ENCODE assay signal across 19 mouse cellular contexts in the genomic region with DNA sequence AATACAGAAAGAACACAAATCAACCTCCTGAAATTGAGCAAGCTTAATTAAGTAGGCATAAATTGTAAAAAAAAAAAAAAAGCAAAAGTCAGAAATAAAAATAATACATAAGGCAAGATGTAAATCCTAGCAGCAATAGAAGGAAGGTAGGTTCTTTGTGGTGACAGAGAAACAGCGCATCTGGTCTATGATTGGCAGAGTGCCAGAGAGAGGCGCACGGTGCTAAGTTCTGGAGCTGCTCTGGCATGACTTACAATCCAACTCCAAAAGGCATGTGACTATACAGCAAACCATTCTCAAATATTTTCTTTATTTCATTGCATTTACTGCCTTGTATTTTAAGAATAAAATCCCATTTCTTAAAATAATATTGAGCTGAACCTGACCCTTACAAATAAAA.
DNase-seq lines count a peak whose midpoint lies in the region; ATAC-seq lines count a peak whose summit lies in the region.
"Had no signal": no experiment of that assay in that cellular context is flagged by ENCODE, and none has a peak within 500 bp of the region (broad histone marks: within the 10 kb centered on the region; RNA-seq: fewer than 3 reads in every experiment).

No protein-coding gene starts in this region.

- H3K4me3 ChIP-seq in embryonic facial prominence, embryonic 14.5 days (ENCODE audit: low read depth, low read length), result no peak overlapping the region
- no peak overlapping the region for H3K4me3 ChIP-seq in embryonic facial prominence, embryonic 10.5 days
- H3K4me3 ChIP-seq in hindbrain, embryonic 14.5 days (replicated peaks; ENCODE audit: low read length), result no peak overlapping the region
- no peak overlapping the region for H3K4me3 ChIP-seq in hindbrain, embryonic 13.5 days
- H3K4me3 ChIP-seq in midbrain, embryonic 14.5 days (replicated peaks; ENCODE audit: low read depth, low read length), result no peak overlapping the region
- H3K4me3 ChIP-seq in midbrain, embryonic 11.5 days (ENCODE audit: low read depth, low read length), result no peak overlapping the region
- H3K4me3 ChIP-seq: embryonic facial prominence, embryonic 13.5 days; gastrocnemius, adult 2 months; liver, embryonic 12.5 days; lung, embryonic 15.5 days; midbrain, embryonic 13.5 days; stomach, embryonic 15.5 days had no signal

- no peak overlapping the region for H3K27ac ChIP-seq in embryonic facial prominence, embryonic 14.5 days (replicated peaks; ENCODE audit: low read depth, low read length)
- no peak overlapping the region for H3K27ac ChIP-seq in embryonic facial prominence, embryonic 10.5 days (replicated peaks)
- no peak overlapping the region for H3K27ac ChIP-seq in hindbrain, embryonic 14.5 days
- no peak overlapping the region for H3K27ac ChIP-seq in hindbrain, embryonic 13.5 days
- no peak overlapping the region for H3K27ac ChIP-seq in midbrain, embryonic 14.5 days (replicated peaks; ENCODE audit: low read depth, low read length)
- no peak overlapping the region for H3K27ac ChIP-seq in midbrain, embryonic 11.5 days (ENCODE audit: low read depth, low read length)
- H3K27ac ChIP-seq: embryonic facial prominence, embryonic 13.5 days; gastrocnemius, adult 2 months; liver, embryonic 12.5 days; lung, embryonic 15.5 days; midbrain, embryonic 13.5 days; stomach, embryonic 15.5 days had no signal

- WGBS in embryonic facial prominence, embryonic 14.5 days, result 44% methylated on average over 3 of the region's 3 CpGs
- WGBS in embryonic facial prominence, embryonic 10.5 days, result 96% methylated on average over 3 of the region's 3 CpGs
- 45% methylated on average over 3 of the region's 3 CpGs for WGBS in hindbrain, embryonic 14.5 days
- WGBS in hindbrain, embryonic 13.5 days, result 59% methylated on average over 3 of the region's 3 CpGs
- 66% methylated on average over 3 of the region's 3 CpGs for WGBS in midbrain, embryonic 14.5 days
- 92% methylated on average over 3 of the region's 3 CpGs for WGBS in midbrain, embryonic 11.5 days

- no peaks in the 10 kb centered on the region for H3K9me3 ChIP-seq in embryonic facial prominence, embryonic 14.5 days (ENCODE audit: control insufficient read depth, low read length)
- no peaks in the 10 kb centered on the region for H3K9me3 ChIP-seq in embryonic facial prominence, embryonic 10.5 days
- H3K9me3 ChIP-seq in hindbrain, embryonic 14.5 days (ENCODE audit: control insufficient read depth, low read length), result no peaks in the 10 kb centered on the region
- H3K9me3 ChIP-seq in hindbrain, embryonic 13.5 days, result no peaks in the 10 kb centered on the region
- H3K9me3 ChIP-seq in midbrain, embryonic 14.5 days (ENCODE audit: control insufficient read depth, low read length), result no peaks in the 10 kb centered on the region
- no peaks in the 10 kb centered on the region for H3K9me3 ChIP-seq in midbrain, embryonic 11.5 days (ENCODE audit: control insufficient read depth, low read length)
- H3K9me3 ChIP-seq: embryonic facial prominence, embryonic 13.5 days; liver, embryonic 12.5 days; lung, embryonic 15.5 days; midbrain, embryonic 13.5 days; stomach, embryonic 15.5 days had no signal

- no peak overlapping the region for H3K4me2 ChIP-seq in embryonic facial prominence, embryonic 14.5 days (ENCODE audit: low read depth, low read length)
- no peak overlapping the region for H3K4me2 ChIP-seq in hindbrain, embryonic 14.5 days (replicated peaks)
- no peak overlapping the region for H3K4me2 ChIP-seq in hindbrain, embryonic 13.5 days
- no peak overlapping the region for H3K4me2 ChIP-seq in midbrain, embryonic 14.5 days (ENCODE audit: low read length)
- H3K4me2 ChIP-seq in midbrain, embryonic 11.5 days, result no peak overlapping the region
- H3K4me2 ChIP-seq: embryonic facial prominence, embryonic 13.5 days; liver, embryonic 12.5 days; lung, embryonic 15.5 days; midbrain, embryonic 13.5 days; stomach, embryonic 15.5 days had no signal

- H3K27me3 ChIP-seq in embryonic facial prominence, embryonic 14.5 days (replicated peaks; ENCODE audit: control insufficient read depth, insufficient read depth, low read length), result no peaks in the 10 kb centered on the region
- H3K27me3 ChIP-seq in embryonic facial prominence, embryonic 10.5 days (replicated peaks; ENCODE audit: low read depth, poor library complexity, severe bottlenecking), result no peaks in the 10 kb centered on the region
- H3K27me3 ChIP-seq in hindbrain, embryonic 14.5 days (ENCODE audit: control insufficient read depth, insufficient read depth, low read length), result no peaks in the 10 kb centered on the region
- peaks cover 3% of the 10 kb centered on the region; the same call in 1 of the 2 replicates for H3K27me3 ChIP-seq in hindbrain, embryonic 13.5 days
- no peaks in the 10 kb centered on the region for H3K27me3 ChIP-seq in midbrain, embryonic 14.5 days (ENCODE audit: control insufficient read depth, insufficient read depth, low read length)
- H3K27me3 ChIP-seq in midbrain, embryonic 11.5 days (ENCODE audit: control insufficient read depth, insufficient read depth, low read length), result no peaks in the 10 kb centered on the region
- H3K27me3 ChIP-seq: embryonic facial prominence, embryonic 13.5 days; liver, embryonic 12.5 days; lung, embryonic 15.5 days; stomach, embryonic 15.5 days had no signal

- ATAC-seq in embryonic facial prominence, embryonic 14.5 days (ENCODE audit: low read depth), result no peak
- no peak for ATAC-seq in hindbrain, embryonic 14.5 days (ENCODE audit: low FRiP score)
- ATAC-seq in hindbrain, embryonic 13.5 days (ENCODE audit: low FRiP score), result no peak
- ATAC-seq in midbrain, embryonic 14.5 days (ENCODE audit: low FRiP score, low TSS enrichment), result no peak
- ATAC-seq in midbrain, embryonic 11.5 days (ENCODE audit: low FRiP score), result no peak
- ATAC-seq: hindbrain, embryonic 16.5 days; liver, embryonic 12.5 days; midbrain, embryonic 13.5 days had no signal

- H3K36me3 ChIP-seq in embryonic facial prominence, embryonic 14.5 days (ENCODE audit: control insufficient read depth, insufficient read depth, low read length), result peaks cover 22% of the 10 kb centered on the region
- H3K36me3 ChIP-seq in embryonic facial prominence, embryonic 10.5 days (replicated peaks), result peaks cover 23% of the 10 kb centered on the region
- H3K36me3 ChIP-seq in hindbrain, embryonic 14.5 days (replicated peaks; ENCODE audit: control insufficient read depth, insufficient read depth), result no peaks in the 10 kb centered on the region; the same call in 1 of the 2 replicates
- peaks cover 3% of the 10 kb centered on the region for H3K36me3 ChIP-seq in hindbrain, embryonic 13.5 days
- H3K36me3 ChIP-seq in midbrain, embryonic 14.5 days (ENCODE audit: control insufficient read depth, insufficient read depth, low read length), result peaks cover 3% of the 10 kb centered on the region; the same call in 1 of the 2 replicates
- no peaks in the 10 kb centered on the region for H3K36me3 ChIP-seq in midbrain, embryonic 11.5 days (ENCODE audit: control insufficient read depth, insufficient read depth, low read length)
- H3K36me3 ChIP-seq: stomach, embryonic 15.5 days had no signal

- H3K4me1 ChIP-seq in embryonic facial prominence, embryonic 14.5 days (ENCODE audit: control insufficient read depth, insufficient read depth, low read length), result no peaks in the 10 kb centered on the region
- no peaks in the 10 kb centered on the region for H3K4me1 ChIP-seq in embryonic facial prominence, embryonic 10.5 days
- no peaks in the 10 kb centered on the region for H3K4me1 ChIP-seq in hindbrain, embryonic 14.5 days (replicated peaks; ENCODE audit: control insufficient read depth, insufficient read depth, low read length)
- no peaks in the 10 kb centered on the region for H3K4me1 ChIP-seq in hindbrain, embryonic 13.5 days (replicated peaks)
- no peaks in the 10 kb centered on the region for H3K4me1 ChIP-seq in midbrain, embryonic 14.5 days (ENCODE audit: control insufficient read depth, insufficient read depth, low read length)
- no peaks in the 10 kb centered on the region for H3K4me1 ChIP-seq in midbrain, embryonic 11.5 days (ENCODE audit: control insufficient read depth, insufficient read depth, low read length)
- H3K4me1 ChIP-seq: embryonic facial prominence, embryonic 13.5 days; liver, embryonic 12.5 days; lung, embryonic 15.5 days; midbrain, embryonic 13.5 days; stomach, embryonic 15.5 days had no signal

- H3K9ac ChIP-seq in embryonic facial prominence, embryonic 14.5 days (ENCODE audit: low read depth, low read length), result no peak overlapping the region
- H3K9ac ChIP-seq in hindbrain, embryonic 14.5 days, result no peak overlapping the region
- H3K9ac ChIP-seq in hindbrain, embryonic 13.5 days, result no peak overlapping the region
- H3K9ac ChIP-seq in midbrain, embryonic 14.5 days (replicated peaks; ENCODE audit: low read length), result no peak overlapping the region
- no peak overlapping the region for H3K9ac ChIP-seq in midbrain, embryonic 11.5 days (ENCODE audit: low read length)
- H3K9ac ChIP-seq: embryonic facial prominence, embryonic 13.5 days; liver, embryonic 12.5 days; lung, embryonic 15.5 days; midbrain, embryonic 13.5 days; stomach, embryonic 15.5 days had no signal

- peak; percentile 63 for DNase-seq in embryonic facial prominence, embryonic 14.5 days (ENCODE audit: low spot score)
- no peak for DNase-seq in embryonic facial prominence, embryonic 10.5 days (ENCODE audit: low spot score)
- DNase-seq in hindbrain, embryonic 14.5 days (ENCODE audit: low spot score), result peak; percentile 47
- peak; percentile 52 for DNase-seq in midbrain, embryonic 14.5 days
- no peak for DNase-seq in midbrain, embryonic 11.5 days (ENCODE audit: low spot score, missing footprints)
- peak; percentile 65 for DNase-seq in MN1 (ENCODE audit: low spot score)
- no peak for DNase-seq in gastrocnemius, adult 18-20 months (ENCODE audit: low spot score)
- DNase-seq: adrenal gland, postnatal 25 days; gastrocnemius, adult 2 months; heart, adult 18-20 months; kidney, adult 11 months; kidney, postnatal 14 days had no signal

Comparison
In these comparisons a context has a peak if more than half of its experiments do, and no peak if none do; other contexts are left out.
1. DNase-seq: peak in embryonic facial prominence, embryonic 14.5 days (single experiment), hindbrain, embryonic 14.5 days (single experiment), midbrain, embryonic 14.5 days (single experiment) and MN1 (single experiment); none in embryonic facial prominence, embryonic 10.5 days (single experiment), midbrain, embryonic 11.5 days (single experiment) and gastrocnemius, adult 18-20 months (single experiment).